ENCODE assay signal across 13 mouse cellular contexts in the genomic region with DNA sequence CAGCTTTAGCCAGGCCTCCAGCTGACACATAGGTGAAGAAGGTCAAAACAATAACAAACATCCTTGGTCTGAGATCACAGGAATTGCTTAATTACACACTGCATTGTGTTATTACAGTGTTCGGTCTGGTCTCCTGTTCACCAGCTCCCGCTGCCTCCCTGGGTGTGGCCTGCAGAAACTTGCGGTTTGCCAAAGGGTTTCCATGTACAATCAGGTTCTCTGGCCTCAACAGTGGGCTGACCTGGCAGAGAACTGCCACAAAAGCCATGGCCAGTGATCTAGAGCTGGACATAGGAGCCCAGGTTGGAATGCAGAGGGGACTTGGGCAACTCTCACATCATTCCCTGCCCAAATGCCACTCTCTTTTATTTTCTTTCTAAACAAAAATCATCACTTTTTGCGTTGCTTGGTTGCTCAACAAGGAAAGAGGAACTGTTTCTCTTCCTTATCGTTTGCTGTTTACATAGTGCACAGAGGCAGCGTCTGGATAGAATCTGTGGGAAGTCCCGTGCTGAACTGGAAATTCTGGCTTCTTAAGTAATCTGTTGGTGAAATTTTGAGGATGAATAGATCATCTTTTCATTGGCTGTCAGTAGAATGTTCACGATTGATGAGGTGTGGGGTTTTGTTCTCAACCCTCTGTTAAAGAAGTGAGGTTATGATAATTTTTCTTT. TPM values are rescaled to one million over a fixed set of nuclear protein-coding genes. Genes with fewer than 3 reads are reported as not detected.
A peak's percentile ranks its signal among the peaks of the same experiment; 100 is the strongest.
DNase-seq lines count a peak whose midpoint lies in the region; ATAC-seq and TF ChIP-seq lines count a peak whose summit lies in the region.
"Had no signal": no experiment of that assay in that cellular context is flagged by ENCODE, and none has a peak within 500 bp of the region (broad histone marks: within the 10 kb centered on the region; RNA-seq: fewer than 3 reads in every experiment).

No protein-coding gene starts in this region.

- WGBS in embryonic facial prominence, embryonic 14.5 days = 72% methylated on average over 8 of the region's 8 CpGs
- 75% methylated on average over 8 of the region's 8 CpGs for WGBS in embryonic facial prominence, embryonic 10.5 days
- WGBS in liver, postnatal 0 days (ENCODE audit: insufficient replicate concordance) = 25% methylated on average over 8 of the region's 8 CpGs
- WGBS in lung, postnatal 0 days = 21% methylated on average over 8 of the region's 8 CpGs
- 32% methylated on average over 8 of the region's 8 CpGs for WGBS in stomach, postnatal 0 days

- TF ChIP-seq CTCF in liver, postnatal 0 days (IDR thresholded peaks at IDR 0.05; ENCODE audit: low read depth) = no peak
- no peak for TF ChIP-seq CTCF in lung, postnatal 0 days (IDR thresholded peaks at IDR 0.05)
- TF ChIP-seq CTCF in stomach, postnatal 0 days (IDR thresholded peaks at IDR 0.05; ENCODE audit: low read depth) = no peak

- TF ChIP-seq EP300 in liver, postnatal 0 days (IDR thresholded peaks at IDR 0.05; ENCODE audit: low read depth) = no peak
- 0 out of 2 replicates have a peak, but pooled peaks have one; percentile 35 for TF ChIP-seq EP300 in lung, postnatal 0 days (IDR thresholded peaks at IDR 0.05)
- TF ChIP-seq EP300 in stomach, postnatal 0 days (optimal IDR thresholded peaks at IDR 0.05) = peak; percentile 24

- no peaks in the 10 kb centered on the region for H3K27me3 ChIP-seq in embryonic facial prominence, embryonic 14.5 days (replicated peaks; ENCODE audit: control insufficient read depth, insufficient read depth, low read length)
- no peaks in the 10 kb centered on the region for H3K27me3 ChIP-seq in embryonic facial prominence, embryonic 10.5 days (replicated peaks; ENCODE audit: low read depth, poor library complexity, severe bottlenecking)
- H3K27me3 ChIP-seq in liver, postnatal 0 days (ENCODE audit: insufficient read depth, low read length) = no peaks in the 10 kb centered on the region
- no peaks in the 10 kb centered on the region for H3K27me3 ChIP-seq in lung, postnatal 0 days (replicated peaks; ENCODE audit: insufficient read depth, low read length)
- H3K27me3 ChIP-seq in stomach, postnatal 0 days (ENCODE audit: control insufficient read depth, insufficient read depth, low read length) = no peaks in the 10 kb centered on the region
- H3K27me3 ChIP-seq: liver, embryonic 13.5 days had no signal

- ATAC-seq in embryonic facial prominence, embryonic 14.5 days (ENCODE audit: low read depth) = no peak
- peak; percentile 60; the same call in 1 of the 2 replicates for ATAC-seq in liver, postnatal 0 days
- peak; percentile 48; the same call in 1 of the 2 replicates for ATAC-seq in lung, postnatal 0 days
- peak; percentile 91 for ATAC-seq in stomach, postnatal 0 days (ENCODE audit: low FRiP score, low TSS enrichment)

- H3K27ac ChIP-seq in embryonic facial prominence, embryonic 14.5 days (replicated peaks; ENCODE audit: low read depth, low read length) = no peak overlapping the region
- H3K27ac ChIP-seq in embryonic facial prominence, embryonic 10.5 days (replicated peaks) = no peak overlapping the region
- 0 out of 2 replicates have a peak overlapping the region, but pooled peaks have one; percentile 22 for H3K27ac ChIP-seq in liver, postnatal 0 days (ENCODE audit: low read depth)
- H3K27ac ChIP-seq in lung, postnatal 0 days (ENCODE audit: low read length) = no peak overlapping the region
- H3K27ac ChIP-seq in stomach, postnatal 0 days (replicated peaks) = peak overlapping the region; percentile 83
- H3K27ac ChIP-seq: forebrain, embryonic 10.5 days; liver, embryonic 13.5 days had no signal

- DNase-seq in embryonic facial prominence, embryonic 14.5 days (ENCODE audit: low spot score) = peak; percentile 41
- no peak for DNase-seq in embryonic facial prominence, embryonic 10.5 days (ENCODE audit: low spot score)
- DNase-seq in liver, postnatal 0 days = no peak
- no peak for DNase-seq in liver
- DNase-seq in lung, postnatal 0 days (ENCODE audit: low spot score) = peak; percentile 63
- peak; percentile 79 for DNase-seq in stomach, postnatal 0 days (ENCODE audit: low spot score)
- DNase-seq in thymus, postnatal 4 days = no peak
- no peak for DNase-seq in layer of hippocampus, adult 11-12 months (ENCODE audit: low spot score)
- DNase-seq: kidney, adult 8-10 months; liver, embryonic 13.5 days; midbrain, embryonic 14.5 days; thymus, adult 18-20 months had no signal

- no peak overlapping the region for H3K9ac ChIP-seq in embryonic facial prominence, embryonic 14.5 days (ENCODE audit: low read depth, low read length)
- H3K9ac ChIP-seq in liver, postnatal 0 days (replicated peaks) = no peak overlapping the region
- H3K9ac ChIP-seq in lung, postnatal 0 days (replicated peaks; ENCODE audit: low read depth) = no peak overlapping the region
- no peak overlapping the region for H3K9ac ChIP-seq in stomach, postnatal 0 days (ENCODE audit: low read length)
- H3K9ac ChIP-seq: liver, embryonic 13.5 days had no signal

- no peaks in the 10 kb centered on the region for H3K9me3 ChIP-seq in embryonic facial prominence, embryonic 14.5 days (ENCODE audit: control insufficient read depth, low read length)
- no peaks in the 10 kb centered on the region for H3K9me3 ChIP-seq in embryonic facial prominence, embryonic 10.5 days
- no peaks in the 10 kb centered on the region for H3K9me3 ChIP-seq in liver, postnatal 0 days (ENCODE audit: low read length)
- no peaks in the 10 kb centered on the region for H3K9me3 ChIP-seq in lung, postnatal 0 days (ENCODE audit: low read length)
- no peaks in the 10 kb centered on the region for H3K9me3 ChIP-seq in stomach, postnatal 0 days (ENCODE audit: control insufficient read depth, low read length)
- H3K9me3 ChIP-seq: forebrain, embryonic 10.5 days; liver, embryonic 13.5 days had no signal

- H3K4me3 ChIP-seq in embryonic facial prominence, embryonic 14.5 days (ENCODE audit: low read depth, low read length) = no peak overlapping the region
- no peak overlapping the region for H3K4me3 ChIP-seq in embryonic facial prominence, embryonic 10.5 days
- no peak overlapping the region for H3K4me3 ChIP-seq in liver, postnatal 0 days (ENCODE audit: low read depth, low read length)
- H3K4me3 ChIP-seq in lung, postnatal 0 days (ENCODE audit: low read depth, low read length) = no peak overlapping the region
- no peak overlapping the region for H3K4me3 ChIP-seq in stomach, postnatal 0 days (ENCODE audit: low read depth, low read length)
- H3K4me3 ChIP-seq: forebrain, embryonic 10.5 days; liver, embryonic 13.5 days had no signal

- H3K4me2 ChIP-seq in embryonic facial prominence, embryonic 14.5 days (ENCODE audit: low read depth, low read length) = no peak overlapping the region
- no peak overlapping the region for H3K4me2 ChIP-seq in liver, postnatal 0 days (ENCODE audit: low read depth, low read length)
- H3K4me2 ChIP-seq in lung, postnatal 0 days (replicated peaks; ENCODE audit: low read depth, low read length) = no peak overlapping the region
- H3K4me2 ChIP-seq in stomach, postnatal 0 days (replicated peaks; ENCODE audit: low read depth) = peak overlapping the region; percentile 15; the same call in 1 of the 2 replicates
- H3K4me2 ChIP-seq: liver, embryonic 13.5 days had no signal

- H3K4me1 ChIP-seq in embryonic facial prominence, embryonic 14.5 days (ENCODE audit: control insufficient read depth, insufficient read depth, low read length) = no peaks in the 10 kb centered on the region
- no peaks in the 10 kb centered on the region for H3K4me1 ChIP-seq in embryonic facial prominence, embryonic 10.5 days
- peaks cover 7% of the 10 kb centered on the region; the same call in 1 of the 2 replicates for H3K4me1 ChIP-seq in liver, postnatal 0 days (ENCODE audit: insufficient read depth)
- peaks cover 7% of the 10 kb centered on the region; the same call in 1 of the 2 replicates for H3K4me1 ChIP-seq in lung, postnatal 0 days (ENCODE audit: insufficient read depth, low read depth, low read length)
- no peaks in the 10 kb centered on the region; the same call in 1 of the 2 replicates for H3K4me1 ChIP-seq in stomach, postnatal 0 days (replicated peaks; ENCODE audit: control insufficient read depth, insufficient read depth)
- H3K4me1 ChIP-seq: forebrain, embryonic 10.5 days; liver, embryonic 13.5 days had no signal

- H3K36me3 ChIP-seq in embryonic facial prominence, embryonic 14.5 days (ENCODE audit: control insufficient read depth, insufficient read depth, low read length) = no peaks in the 10 kb centered on the region
- H3K36me3 ChIP-seq in embryonic facial prominence, embryonic 10.5 days (replicated peaks) = no peaks in the 10 kb centered on the region
- H3K36me3 ChIP-seq in liver, postnatal 0 days (replicated peaks; ENCODE audit: insufficient read depth, low read length) = no peaks in the 10 kb centered on the region
- H3K36me3 ChIP-seq in lung, postnatal 0 days (ENCODE audit: insufficient read depth, low read length) = no peaks in the 10 kb centered on the region
- no peaks in the 10 kb centered on the region for H3K36me3 ChIP-seq in stomach, postnatal 0 days (ENCODE audit: control insufficient read depth, insufficient read depth, low read length)
- H3K36me3 ChIP-seq: forebrain, embryonic 10.5 days; liver, embryonic 13.5 days had no signal

RNA-seq across cellular contexts. Expression of gene Foxq1, which starts 49.3 kb away (rescaled TPM):
- polyA plus RNA-seq in embryonic facial prominence, embryonic 14.5 days (2014; fragmentation: Nextera tagmentation; extraction: Ambion mirVana) = 1.8 and 2.1 TPM in 2 replicates
- 0.52 and 0.70 TPM in 2 replicates for polyA plus RNA-seq in embryonic facial prominence, embryonic 10.5 days (2016; fragmentation: Nextera tagmentation; extraction: Ambion mirVana)
- 3.4 and 4.6 TPM in 2 replicates for polyA plus RNA-seq in liver, postnatal 0 days (2015; fragmentation: Nextera tagmentation; extraction: Ambion mirVana)
- 2.2 and 2.7 TPM in 2 replicates for polyA plus RNA-seq in lung, postnatal 0 days (2015; fragmentation: Nextera tagmentation; extraction: Ambion mirVana)
- polyA plus RNA-seq in stomach, postnatal 0 days (2015; fragmentation: Nextera tagmentation; extraction: Ambion mirVana) = 35.7 and 47.1 TPM in 2 replicates

RNA-seq across cellular contexts. Expression of gene A530084C06Rik, which starts 52.5 kb away (rescaled TPM):
- polyA plus RNA-seq in embryonic facial prominence, embryonic 14.5 days (2014; fragmentation: Nextera tagmentation; extraction: Ambion mirVana) = not detected in 2 replicates
- not detected in 2 replicates for polyA plus RNA-seq in embryonic facial prominence, embryonic 10.5 days (2016; fragmentation: Nextera tagmentation; extraction: Ambion mirVana)
- not detected in 2 replicates for polyA plus RNA-seq in liver, postnatal 0 days (2015; fragmentation: Nextera tagmentation; extraction: Ambion mirVana)
- polyA plus RNA-seq in lung, postnatal 0 days (2015; fragmentation: Nextera tagmentation; extraction: Ambion mirVana) = not detected in 2 replicates
- not detected in 2 replicates for polyA plus RNA-seq in stomach, postnatal 0 days (2015; fragmentation: Nextera tagmentation; extraction: Ambion mirVana)
- polyA plus RNA-seq: forebrain, embryonic 10.5 days; liver, embryonic 13.5 days; midbrain, embryonic 14.5 days had no signal

Comparison
In these comparisons a context has a peak if more than half of its experiments do, and no peak if none do; other contexts are left out.
1. DNase-seq: peak in embryonic facial prominence, embryonic 14.5 days (single experiment), lung, postnatal 0 days (single experiment) and stomach, postnatal 0 days (single experiment); none in embryonic facial prominence, embryonic 10.5 days (single experiment), liver, postnatal 0 days (single experiment), liver (single experiment), thymus, postnatal 4 days (single experiment) and layer of hippocampus, adult 11-12 months (single experiment).
2. H3K27ac ChIP-seq: peak in liver, postnatal 0 days (single experiment) and stomach, postnatal 0 days (single experiment); none in embryonic facial prominence, embryonic 14.5 days (single experiment), embryonic facial prominence, embryonic 10.5 days (single experiment) and lung, postnatal 0 days (single experiment).